9 mouse cellular contexts compared by ENCODE assay signal in genomic region chr15:25758037-25758436, GRCm38 (mm10).
DNase-seq lines count a peak whose midpoint lies in the region; ATAC-seq and TF ChIP-seq lines count a peak whose summit lies in the region.
"Had no signal": no experiment of that assay in that cellular context is flagged by ENCODE, and none has a peak within 500 bp of the region (broad histone marks: within the 10 kb centered on the region; RNA-seq: fewer than 3 reads in every experiment).

No protein-coding gene starts in this region.

- TF ChIP-seq POLR2A in cerebellum, adult 2 months (IDR thresholded peaks at IDR 0.05; ENCODE audit: borderline replicate concordance, insufficient read depth, low read length) = no peak

- H3K27me3 ChIP-seq in embryonic facial prominence, embryonic 14.5 days (replicated peaks; ENCODE audit: control insufficient read depth, insufficient read depth, low read length) = no peaks in the 10 kb centered on the region
- no peaks in the 10 kb centered on the region for H3K27me3 ChIP-seq in intestine, embryonic 14.5 days (replicated peaks; ENCODE audit: control insufficient read depth, insufficient read depth, low read length)
- no peaks in the 10 kb centered on the region for H3K27me3 ChIP-seq in neural tube, embryonic 13.5 days
- H3K27me3 ChIP-seq in cerebellum, adult 2 months (ENCODE audit: control insufficient read depth, insufficient read depth, low read length) = no peaks in the 10 kb centered on the region

- peak overlapping the region; percentile 27 for H3K4me2 ChIP-seq in embryonic facial prominence, embryonic 14.5 days (ENCODE audit: low read depth, low read length)
- 0 out of 2 replicates have a peak overlapping the region, but pooled peaks have one; percentile 4 for H3K4me2 ChIP-seq in intestine, embryonic 14.5 days (ENCODE audit: low read length)
- peak overlapping the region; percentile 41 for H3K4me2 ChIP-seq in neural tube, embryonic 13.5 days

- peak; percentile 57 for DNase-seq in embryo, embryonic 10.5 days (ENCODE audit: low spot score)
- no peak for DNase-seq in embryo, embryonic 9.5 days (ENCODE audit: extremely low spot score)
- DNase-seq in embryonic facial prominence, embryonic 14.5 days (ENCODE audit: low spot score) = peak; percentile 38
- no peak for DNase-seq in intestine, embryonic 14.5 days (ENCODE audit: low spot score)
- no peak for DNase-seq in cerebellum, adult 2 months
- DNase-seq in adrenal gland, adult 18-20 months (ENCODE audit: low spot score in 2 of 2) = no peak
- no peak for DNase-seq in gastrocnemius, adult 18-20 months (ENCODE audit: low spot score)
- DNase-seq: gastrocnemius, postnatal 36 days had no signal

- ATAC-seq in embryonic facial prominence, embryonic 14.5 days (ENCODE audit: low read depth) = no peak
- ATAC-seq in intestine, embryonic 14.5 days (replicated peaks; ENCODE audit: low FRiP score, low TSS enrichment, low read depth) = no peak
- ATAC-seq in neural tube, embryonic 13.5 days (ENCODE audit: low read depth) = no peak

- 29% methylated on average over 10 of the region's 10 CpGs for WGBS in embryonic facial prominence, embryonic 14.5 days
- whole genome bisulfite sequencing in intestine, embryonic 14.5 days = 49% methylated on average over 10 of the region's 10 CpGs
- WGBS in neural tube, embryonic 13.5 days = 24% methylated on average over 10 of the region's 10 CpGs
- 50% methylated on average over 10 of the region's 10 CpGs for WGBS in cerebellum, adult 2 months

- H3K4me1 ChIP-seq in embryonic facial prominence, embryonic 14.5 days (ENCODE audit: control insufficient read depth, insufficient read depth, low read length) = peaks cover 21% of the 10 kb centered on the region
- H3K4me1 ChIP-seq in intestine, embryonic 14.5 days (replicated peaks; ENCODE audit: control insufficient read depth, insufficient read depth, low read length) = peaks cover 18% of the 10 kb centered on the region
- peaks cover 67% of the 10 kb centered on the region for H3K4me1 ChIP-seq in neural tube, embryonic 13.5 days (replicated peaks)
- peaks cover 12% of the 10 kb centered on the region; the same call in 1 of the 2 replicates for H3K4me1 ChIP-seq in cerebellum, adult 2 months (ENCODE audit: control insufficient read depth, insufficient read depth, low read length)

- TF ChIP-seq CTCF in cerebellum, adult 2 months (IDR thresholded peaks at IDR 0.05; ENCODE audit: borderline replicate concordance, insufficient read depth, low read depth, low read length) = no peak

- H3K36me3 ChIP-seq in embryonic facial prominence, embryonic 14.5 days (ENCODE audit: control insufficient read depth, insufficient read depth, low read length) = 0 out of 2 replicates have a peak, but pooled peaks cover 15% of the 10 kb centered on the region
- H3K36me3 ChIP-seq in intestine, embryonic 14.5 days (ENCODE audit: control insufficient read depth, insufficient read depth, low read length) = no peaks in the 10 kb centered on the region
- H3K36me3 ChIP-seq in neural tube, embryonic 13.5 days = no peaks in the 10 kb centered on the region

- H3K9ac ChIP-seq in embryonic facial prominence, embryonic 14.5 days (ENCODE audit: low read depth, low read length) = 0 out of 2 replicates have a peak overlapping the region, but pooled peaks have one; percentile 35
- H3K9ac ChIP-seq in intestine, embryonic 14.5 days (ENCODE audit: low read length) = no peak overlapping the region
- peak overlapping the region; percentile 38; the same call in 1 of the 2 replicates for H3K9ac ChIP-seq in neural tube, embryonic 13.5 days

- peak overlapping the region; percentile 69 for H3K27ac ChIP-seq in embryonic facial prominence, embryonic 14.5 days (replicated peaks; ENCODE audit: low read depth, low read length)
- peak overlapping the region; percentile 36; the same call in 1 of the 2 replicates for H3K27ac ChIP-seq in intestine, embryonic 14.5 days (ENCODE audit: low read depth)
- peak overlapping the region; percentile 74 for H3K27ac ChIP-seq in neural tube, embryonic 13.5 days (replicated peaks)
- no peak overlapping the region for H3K27ac ChIP-seq in cerebellum, adult 2 months (ENCODE audit: insufficient read depth, low read length)

- H3K4me3 ChIP-seq in embryonic facial prominence, embryonic 14.5 days (ENCODE audit: low read depth, low read length) = no peak overlapping the region
- H3K4me3 ChIP-seq in intestine, embryonic 14.5 days (ENCODE audit: low read depth, low read length) = no peak overlapping the region
- H3K4me3 ChIP-seq in neural tube, embryonic 13.5 days = no peak overlapping the region
- H3K4me3 ChIP-seq in cerebellum, adult 2 months (replicated peaks; ENCODE audit: insufficient read depth, low read depth, low read length) = no peak overlapping the region

- peaks cover 6% of the 10 kb centered on the region; the same call in 1 of the 2 replicates for H3K9me3 ChIP-seq in embryonic facial prominence, embryonic 14.5 days (ENCODE audit: control insufficient read depth, low read length)
- H3K9me3 ChIP-seq in intestine, embryonic 14.5 days (ENCODE audit: control insufficient read depth, low read length) = no peaks in the 10 kb centered on the region
- H3K9me3 ChIP-seq in neural tube, embryonic 13.5 days = no peaks in the 10 kb centered on the region

Comparison
In these comparisons a context has a peak if more than half of its experiments do, and no peak if none do; other contexts are left out.
1. DNase-seq: peak in embryo, embryonic 10.5 days (single experiment) and embryonic facial prominence, embryonic 14.5 days (single experiment); none in embryo, embryonic 9.5 days (single experiment), intestine, embryonic 14.5 days (single experiment), cerebellum, adult 2 months (0 of 2), adrenal gland, adult 18-20 months (0 of 2) and gastrocnemius, adult 18-20 months (single experiment).
2. Peak in every context shown above with its lines, with median percentiles within 50 percentile points of each other: H3K4me2 ChIP-seq.